Mouse (Mus musculus) midbrain, embryonic 14.5 days (tissue): ENCODE results near the gene 4930539E08Rik. TPM values are rescaled to one million over a fixed set of nuclear protein-coding genes. Genes with fewer than 3 reads are reported as not detected.

Experiments
- ATAC-seq: fragments of 200-750 bp; cut with Nextera tagmentation; 2 replicates; pipeline ENCODE4 v1.8.0; 2017; ENCODE audit warnings: moderate number of reproducible peaks, moderate library complexity; ENCODE audit not compliant: low FRiP score, low TSS enrichment
- DNase-seq: peaks from one replicate; pipeline ENCODE4 v3.0.0-alpha.2; 2015
- H3K27ac ChIP-seq: fragments of 300-500 bp; sonication (generic); replicated peaks from 2 replicates; pipeline ENCODE4 v1.5.1; 2014; ENCODE audit warnings: mild to moderate bottlenecking, low read depth, low read length, moderate library complexity
- H3K27me3 ChIP-seq: fragments of 300-500 bp; sonication (generic); 2 replicates; pipeline ENCODE4 v1.6.1; 2014; ENCODE audit warnings: low read length, control low read depth, mixed read lengths; ENCODE audit not compliant: control insufficient read depth, insufficient read depth
- H3K36me3 ChIP-seq: fragments of 300-500 bp; sonication (generic); 2 replicates; pipeline ENCODE4 v1.6.1; 2014; ENCODE audit warnings: low read length, control low read depth; ENCODE audit not compliant: control insufficient read depth, insufficient read depth
- H3K4me1 ChIP-seq: fragments of 300-500 bp; sonication (generic); 2 replicates; pipeline ENCODE4 v1.6.1; 2014; ENCODE audit warnings: mild to moderate bottlenecking, antibody characterized with exemption, low read length, control low read depth; ENCODE audit not compliant: control insufficient read depth, insufficient read depth
- H3K4me2 ChIP-seq: fragments of 300-500 bp; sonication (generic); 2 replicates; pipeline ENCODE4 v1.6.1; 2014; ENCODE audit warnings: mild to moderate bottlenecking, low read length, moderate library complexity
- H3K4me3 ChIP-seq: fragments of 300-500 bp; sonication (generic); replicated peaks from 2 replicates; pipeline ENCODE4 v1.5.1; 2014; ENCODE audit warnings: low read depth, low read length
- H3K9ac ChIP-seq: fragments of 300-500 bp; sonication (generic); replicated peaks from 2 replicates; pipeline ENCODE4 v1.6.1; 2014; ENCODE audit warnings: mild to moderate bottlenecking, low read length, moderate library complexity
- H3K9me3 ChIP-seq: fragments of 300-500 bp; sonication (generic); 2 replicates; pipeline ENCODE4 v1.6.1; 2016; ENCODE audit warnings: low read length, control low read depth, mixed read lengths; ENCODE audit not compliant: control insufficient read depth
- WGBS: fragments of 180-500 bp; shearing (Covaris S2); extraction: QIAGEN DNeasy Blood & Tissue Kit; methylation state at CpG from one replicate; pipeline ENCODE4 v1.1.7; 2014; 5-methylcytosine and 5-hydroxymethylcytosine counted together
- polyA plus RNA-seq: library from polyadenylated mRNA; unstranded; fragments of >200 nt; fragmentation: Nextera tagmentation; extraction: Ambion mirVana; gene quantifications from 2 replicates; pipeline ENCODE4 v1.2.1, GENCODE M21; 2014

4930539E08Rik gene
- polyA plus RNA-seq, 1 experiment from 2014 or later, result 1.2 TPM

DNA sequence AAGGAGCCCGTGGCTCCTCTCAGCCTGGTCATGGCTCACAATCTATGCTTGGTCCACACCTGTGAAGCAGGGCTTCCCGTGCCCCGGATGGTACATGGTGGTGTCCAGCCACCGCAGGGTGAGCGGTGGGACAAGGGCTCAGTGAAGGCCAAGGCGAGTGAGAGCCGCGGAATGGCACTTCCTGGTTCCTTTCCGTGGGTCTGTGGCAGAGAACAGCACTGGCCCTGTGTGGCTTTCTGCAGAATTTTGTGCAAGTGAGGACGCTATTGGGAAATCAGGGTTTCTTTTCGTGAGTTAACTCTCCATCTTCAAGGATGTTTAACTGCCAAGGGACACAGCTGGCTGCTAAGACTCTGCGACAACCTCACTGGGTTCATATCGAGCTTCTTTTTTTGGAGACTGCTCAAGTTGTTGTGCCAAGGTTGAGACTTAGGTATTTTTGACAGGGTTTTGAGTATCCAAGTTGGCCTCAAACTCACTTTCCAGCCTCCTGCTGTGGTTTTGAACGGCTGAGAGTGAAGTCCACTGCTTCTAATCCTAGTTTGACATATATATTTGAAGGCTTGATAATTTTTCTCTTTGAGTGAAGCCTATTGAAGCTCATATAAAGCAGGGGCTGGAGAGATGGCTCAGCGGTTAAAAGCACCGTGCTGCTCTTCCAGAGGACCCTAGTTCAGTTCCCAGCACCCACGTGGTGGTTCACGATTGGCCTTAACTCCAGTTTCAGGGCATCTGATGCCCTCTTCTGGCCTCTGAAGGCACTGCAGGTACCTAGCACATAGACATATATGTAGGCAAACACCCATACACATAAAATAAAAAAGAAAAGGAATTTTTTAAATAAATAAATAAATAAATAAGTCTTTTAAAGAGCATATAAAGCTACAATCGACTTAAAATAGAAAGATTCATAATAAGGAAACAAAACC lies 32.2 kb upstream of the 4930539E08Rik start:
- Histone ChIP-seq H3K4me3 (no peak overlapping the region), H3K4me1 (peaks cover 8% of the 10 kb centered on the region; the same call in 1 of the 2 replicates), H3K9me3 (no peaks in the 10 kb centered on the region), H3K36me3 (no peaks in the 10 kb centered on the region), H3K27me3 (no peaks in the 10 kb centered on the region), H3K9ac (no peak overlapping the region), H3K27ac (no peak overlapping the region), H3K4me2 (no peak overlapping the region)
- ATAC-seq (no peak), DNase-seq (no peak)
- 92% methylated on average over 19 of the region's 19 CpGs for WGBS

- H3K4me1 ChIP-seq, result no peaks in the 10 kb centered on the region
- H3K36me3 ChIP-seq, result no peaks in the 10 kb centered on the region
- ATAC-seq (no peak), DNase-seq (no peak)
- H3K4me2 ChIP-seq, result no peak overlapping the region
- no peak overlapping the region for H3K9ac ChIP-seq
- WGBS, result 94% methylated on average over 7 of the region's 7 CpGs
- no peak overlapping the region for H3K4me3 ChIP-seq
- H3K9me3 ChIP-seq, result no peaks in the 10 kb centered on the region
- no peaks in the 10 kb centered on the region for H3K27me3 ChIP-seq
- H3K27ac ChIP-seq, result no peak overlapping the region
Measured at GRCm38 (mm10) chr17:28944481-28944880, 29.4 kb upstream of the 4930539E08Rik start.

DNA sequence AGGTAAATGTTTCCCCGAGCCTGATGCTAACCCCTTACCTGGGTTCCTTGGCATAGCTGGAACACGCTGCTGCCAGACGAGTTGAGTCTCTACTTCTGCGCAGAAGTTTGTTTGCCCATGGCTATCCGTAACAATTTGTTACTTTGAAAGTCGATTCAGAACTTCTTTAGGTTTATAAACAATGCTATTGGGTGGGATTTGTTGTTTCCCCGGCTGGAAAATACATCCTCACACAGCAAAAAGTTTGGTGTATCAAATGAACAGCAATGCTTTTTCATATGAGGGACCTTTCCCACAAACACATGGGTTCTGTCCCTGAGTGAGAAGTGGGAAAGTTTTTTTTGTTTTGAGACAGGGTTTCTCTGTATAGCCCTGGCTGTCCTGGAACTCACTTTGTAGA lies 28.6 kb upstream of the 4930539E08Rik start, which contains the start of gene Pxt1:
TSS of gene Pxt1 (minus strand) at position 101 of the 400 bp plus-strand sequence.
- Histone ChIP-seq H3K36me3 (no peaks in the 10 kb centered on the region), H3K4me1 (no peaks in the 10 kb centered on the region), H3K27ac (no peak within 1 kb of the TSS), H3K9me3 (no peaks in the 10 kb centered on the region), H3K27me3 (no peaks in the 10 kb centered on the region), H3K9ac (no peak within 1 kb of the TSS), H3K4me3 (no peak within 1 kb of the TSS), H3K4me2 (no peak within 1 kb of the TSS)
- 91% methylated on average over 7 of the region's 7 CpGs for WGBS
- ATAC-seq (no peak), DNase-seq (no peak)

DNA sequence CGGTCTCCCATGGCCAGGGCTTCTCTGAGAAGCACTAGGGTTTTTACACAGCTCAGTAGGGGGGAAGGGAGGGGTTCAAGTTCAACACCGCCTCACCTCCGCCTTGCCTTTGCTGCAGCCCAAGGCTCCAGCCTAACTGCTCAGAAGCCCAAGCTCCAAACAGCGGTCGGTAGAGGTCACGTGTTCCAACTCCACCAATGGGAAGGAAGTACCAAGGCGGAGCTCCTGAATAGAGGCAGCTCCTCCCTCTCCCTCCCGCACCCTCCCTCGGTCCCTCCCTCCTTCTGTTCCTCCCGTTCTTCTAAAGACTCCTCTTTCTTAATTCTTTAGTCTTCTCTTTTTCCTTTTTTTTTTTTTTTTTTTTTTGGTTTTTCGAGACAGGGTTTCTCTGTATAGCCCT lies 27.0 kb upstream of the 4930539E08Rik start:
- H3K9me3 ChIP-seq, result no peaks in the 10 kb centered on the region
- H3K4me3 ChIP-seq, result no peak overlapping the region
- ATAC-seq (no peak), DNase-seq (no peak)
- no peaks in the 10 kb centered on the region for H3K4me1 ChIP-seq
- no peak overlapping the region for H3K27ac ChIP-seq
- WGBS, result 77% methylated on average over 10 of the region's 11 CpGs
- no peak overlapping the region for H3K9ac ChIP-seq
- no peaks in the 10 kb centered on the region for H3K36me3 ChIP-seq
- H3K27me3 ChIP-seq, result no peaks in the 10 kb centered on the region
- H3K4me2 ChIP-seq, result no peak overlapping the region

- DNase-seq (no peak), ATAC-seq (no peak)
- Histone ChIP-seq H3K4me1 (no peaks in the 10 kb centered on the region), H3K4me3 (no peak overlapping the region), H3K9me3 (no peaks in the 10 kb centered on the region), H3K9ac (no peak overlapping the region), H3K4me2 (no peak overlapping the region), H3K36me3 (no peaks in the 10 kb centered on the region), H3K27ac (no peak overlapping the region), H3K27me3 (no peaks in the 10 kb centered on the region)
- WGBS, result 94% methylated on average over 25 of the region's 25 CpGs
Measured at GRCm38 (mm10) chr17:28940776-28941555, 25.8 kb upstream of the 4930539E08Rik start.

- Histone ChIP-seq H3K9me3 (no peaks in the 10 kb centered on the region), H3K27ac (no peak overlapping the region), H3K4me3 (no peak overlapping the region), H3K9ac (no peak overlapping the region), H3K4me2 (no peak overlapping the region), H3K36me3 (no peaks in the 10 kb centered on the region), H3K27me3 (no peaks in the 10 kb centered on the region), H3K4me1 (no peaks in the 10 kb centered on the region)
- ATAC-seq, result no peak
- no peak for DNase-seq
- 79% methylated on average over 10 of the region's 10 CpGs for WGBS
Measured at GRCm38 (mm10) chr17:28936622-28937345, 21.7 kb upstream of the 4930539E08Rik start.

- Histone ChIP-seq H3K4me2 (no peak overlapping the region), H3K27me3 (no peaks in the 10 kb centered on the region), H3K27ac (no peak overlapping the region), H3K9ac (no peak overlapping the region), H3K4me3 (no peak overlapping the region), H3K36me3 (no peaks in the 10 kb centered on the region), H3K4me1 (no peaks in the 10 kb centered on the region), H3K9me3 (no peaks in the 10 kb centered on the region)
- WGBS, result 91% methylated on average over 7 of the region's 7 CpGs
- DNase-seq, result no peak
- no peak for ATAC-seq
Measured at GRCm38 (mm10) chr17:28936133-28936532, 21.0 kb upstream of the 4930539E08Rik start.

- ATAC-seq (no peak), DNase-seq (no peak)
- no peaks in the 10 kb centered on the region for H3K27me3 ChIP-seq
- 77% methylated on average over 19 of the region's 19 CpGs for WGBS
- H3K4me2 ChIP-seq, result no peak overlapping the region
- H3K4me1 ChIP-seq, result peaks cover 9% of the 10 kb centered on the region; the same call in 1 of the 2 replicates
- H3K36me3 ChIP-seq, result no peaks in the 10 kb centered on the region
- H3K9me3 ChIP-seq, result no peaks in the 10 kb centered on the region
- no peak overlapping the region for H3K27ac ChIP-seq
- H3K4me3 ChIP-seq, result no peak overlapping the region
- H3K9ac ChIP-seq, result no peak overlapping the region
Measured at GRCm38 (mm10) chr17:28934120-28934916, 19.2 kb upstream of the 4930539E08Rik start.
